Mouse (Mus musculus) CH12.LX (cell line): ENCODE measurements around the gene Wars. TPM values are rescaled to one million over a fixed set of nuclear protein-coding genes. Genes with fewer than 3 reads are reported as not detected.
A peak's percentile ranks its signal among the peaks of the same experiment; 100 is the strongest.

Source experiments
- DNase-seq: peaks from one replicate; pipeline ENCODE4 v3.0.0-alpha.2; 2013; ENCODE audit errors: extremely low read depth
- H3K27ac ChIP-seq: 2 replicates; pipeline ENCODE4 v1.5.1; 2012; ENCODE audit warnings: low read depth, mild to moderate bottlenecking, control low read depth, moderate library complexity; ENCODE audit not compliant: insufficient read depth
- H3K27me3 ChIP-seq: replicated peaks from 2 replicates; pipeline ENCODE3; 2012; ENCODE audit warnings: inconsistent platforms
- H3K36me3 ChIP-seq, 2 experiments: replicated peaks in 1 of 2; 2 replicates each; pipeline versions ENCODE3 to v1.6.1; 2012; ENCODE audit warnings: inconsistent platforms in 1 of 2, low read length in 1 of 2, mild to moderate bottlenecking in 1 of 2, mixed read lengths in 1 of 2, moderate library complexity in 1 of 2; ENCODE audit not compliant: control insufficient read depth in 1 of 2, insufficient read depth in 1 of 2
- H3K4me1 ChIP-seq, 2 experiments: 2 replicates each; pipeline ENCODE4 v1.6.1; 2012; ENCODE audit warnings: inconsistent platforms in 1 of 2, moderate library complexity in 1 of 2; ENCODE audit not compliant: insufficient read depth in 2 of 2, control insufficient read depth in 1 of 2
- H3K4me2 ChIP-seq: 2 replicates; pipeline ENCODE4 v1.6.1; 2012; ENCODE audit warnings: low read depth, mild to moderate bottlenecking, control low read depth; ENCODE audit not compliant: poor library complexity, insufficient read depth, severe bottlenecking
- H3K4me3 ChIP-seq, 3 experiments: fragments of 150-350 bp in 1 of 3; sonication (generic) in 1 of 3; replicated peaks in 1 of 3; 2 replicates each; pipeline versions ENCODE3 to v1.5.1; 2011 to 2012; ENCODE audit warnings: low read depth in 2 of 3, low read length in 2 of 3, mild to moderate bottlenecking in 2 of 3, moderate library complexity in 2 of 3, control low read depth in 1 of 3, improper control_type of control experiment in 1 of 3, inconsistent platforms in 1 of 3, mixed read lengths in 1 of 3; ENCODE audit not compliant: poor library complexity in 1 of 3
- H3K79me2 ChIP-seq: replicated peaks from 2 replicates; pipeline ENCODE4 v1.6.1; 2012; ENCODE audit warnings: mild to moderate bottlenecking, moderate library complexity; ENCODE audit not compliant: control insufficient read depth, poor library complexity, insufficient read depth, severe bottlenecking; ENCODE audit errors: extremely low read depth
- H3K9ac ChIP-seq: 2 replicates; pipeline ENCODE4 v1.6.1; 2012; ENCODE audit warnings: low read depth, mild to moderate bottlenecking, control low read depth, moderate library complexity; ENCODE audit not compliant: insufficient read depth
- H3K9me3 ChIP-seq: replicated peaks from 2 replicates; pipeline ENCODE3; 2012; ENCODE audit warnings: low read length, inconsistent platforms, mixed read lengths
- BHLHE40 ChIP-seq: IDR thresholded peaks from 2 replicates; pipeline ENCODE4 v1.6.1; 2011; ENCODE audit warnings: mild to moderate bottlenecking, low read depth, low read length, improper control_type of control experiment
- CHD1 ChIP-seq: IDR thresholded peaks from 2 replicates; pipeline ENCODE4 v1.6.1; 2012; ENCODE audit warnings: low read depth, low read length, improper control_type of control experiment, inconsistent platforms
- CHD2 ChIP-seq: IDR thresholded peaks from 2 replicates; pipeline ENCODE4 v1.6.1; 2011; ENCODE audit warnings: low read length, improper control_type of control experiment
- CTCF ChIP-seq, 2 experiments: IDR thresholded peaks in 1 of 2; conservative IDR thresholded peaks in 1 of 2; 2 replicates each; pipeline ENCODE4 v1.5.1; 2011 to 2012; ENCODE audit warnings: low read depth in 2 of 2, low read length in 2 of 2, improper control_type of control experiment in 1 of 2, inconsistent platforms in 1 of 2, mild to moderate bottlenecking in 1 of 2, moderate library complexity in 1 of 2
- E2F4 ChIP-seq: IDR thresholded peaks from 2 replicates; pipeline ENCODE4 v1.6.1; 2011; ENCODE audit warnings: low read depth, low read length, improper control_type of control experiment; ENCODE audit not compliant: insufficient replicate concordance
- ELF1 ChIP-seq: IDR thresholded peaks from 2 replicates; pipeline ENCODE4 v1.6.1; 2014; ENCODE audit warnings: low read depth, mild to moderate bottlenecking, inconsistent platforms, low read length, improper control_type of control experiment
- EP300 ChIP-seq: IDR thresholded peaks from 2 replicates; pipeline ENCODE4 v1.6.1; 2011; ENCODE audit warnings: low read length, improper control_type of control experiment
- ETS1 ChIP-seq: conservative IDR thresholded peaks from 2 replicates; pipeline ENCODE4 v1.6.1; 2012; ENCODE audit warnings: low read depth, mild to moderate bottlenecking, inconsistent platforms, low read length, improper control_type of control experiment, moderate library complexity
- GABPA ChIP-seq: IDR thresholded peaks from 2 replicates; pipeline ENCODE4 v1.6.1; 2012; ENCODE audit warnings: low read depth, low read length, improper control_type of control experiment, inconsistent platforms; ENCODE audit not compliant: insufficient replicate concordance
- HCFC1 ChIP-seq: IDR thresholded peaks from 2 replicates; pipeline ENCODE4 v1.6.1; 2012; ENCODE audit warnings: low read depth, mild to moderate bottlenecking, inconsistent platforms, low read length, improper control_type of control experiment
- IRF4 ChIP-seq: IDR thresholded peaks from 2 replicates; pipeline ENCODE4 v1.6.1; 2014; ENCODE audit warnings: low read depth, mild to moderate bottlenecking, inconsistent platforms, low read length, improper control_type of control experiment
- JUN ChIP-seq: IDR thresholded peaks from 2 replicates; pipeline ENCODE4 v1.6.1; 2011; ENCODE audit warnings: low read depth, mild to moderate bottlenecking, low read length, improper control_type of control experiment, moderate library complexity; ENCODE audit not compliant: insufficient read depth
- JUND ChIP-seq: conservative IDR thresholded peaks from 2 replicates; pipeline ENCODE4 v1.6.1; 2011; ENCODE audit warnings: low read depth, low read length, improper control_type of control experiment
- KAT2A ChIP-seq: IDR thresholded peaks from 2 replicates; pipeline ENCODE4 v1.6.1; 2012; ENCODE audit warnings: low read length, improper control_type of control experiment, inconsistent platforms; ENCODE audit not compliant: insufficient replicate concordance
- MAFK ChIP-seq: IDR thresholded peaks from 2 replicates; pipeline ENCODE4 v1.6.1; 2011; ENCODE audit warnings: low read length, improper control_type of control experiment; ENCODE audit not compliant: insufficient replicate concordance
- MAX ChIP-seq: IDR thresholded peaks from 2 replicates; pipeline ENCODE4 v1.6.1; 2011; ENCODE audit warnings: low read length, improper control_type of control experiment
- MAZ ChIP-seq: IDR thresholded peaks from 2 replicates; pipeline ENCODE4 v1.6.1; 2012; ENCODE audit warnings: low read depth, mild to moderate bottlenecking, inconsistent platforms, low read length, improper control_type of control experiment, moderate library complexity
- MEF2A ChIP-seq: IDR thresholded peaks from 2 replicates; pipeline ENCODE4 v1.6.1; 2014; ENCODE audit warnings: low read depth, mild to moderate bottlenecking, inconsistent platforms, low read length, improper control_type of control experiment, borderline replicate concordance
- MXI1 ChIP-seq: IDR thresholded peaks from 2 replicates; pipeline ENCODE4 v1.6.1; 2011; ENCODE audit warnings: mild to moderate bottlenecking, low read depth, low read length, improper control_type of control experiment
- MYC ChIP-seq: IDR thresholded peaks from 2 replicates; pipeline ENCODE4 v1.6.1; 2011; ENCODE audit warnings: low read depth, mild to moderate bottlenecking, improper control_type of control experiment, low read length
- NELFE ChIP-seq: IDR thresholded peaks from 2 replicates; pipeline ENCODE4 v1.6.1; 2011; ENCODE audit warnings: low read depth, low read length, improper control_type of control experiment
- NRF1 ChIP-seq: IDR thresholded peaks from 2 replicates; pipeline ENCODE4 v1.6.1; 2014; ENCODE audit warnings: low read depth, mild to moderate bottlenecking, inconsistent platforms, low read length, improper control_type of control experiment, moderate library complexity
- PAX5 ChIP-seq: IDR thresholded peaks from 2 replicates; pipeline ENCODE4 v1.6.1; 2012; ENCODE audit warnings: low read length, inconsistent platforms, mixed read lengths
- POLR2A ChIP-seq: IDR thresholded peaks from 2 replicates; pipeline ENCODE4 v1.6.1; 2011; ENCODE audit warnings: low read depth, mild to moderate bottlenecking, improper control_type of control experiment, low read length
- POLR2AphosphoS2 ChIP-seq: IDR thresholded peaks from 2 replicates; pipeline ENCODE4 v1.6.1; 2011; ENCODE audit warnings: low read depth, low read length, improper control_type of control experiment
- RAD21 ChIP-seq: IDR thresholded peaks from 2 replicates; pipeline ENCODE4 v1.6.1; 2011; ENCODE audit warnings: low read depth, mild to moderate bottlenecking, low read length, improper control_type of control experiment, moderate library complexity
- RCOR1 ChIP-seq: conservative IDR thresholded peaks from 2 replicates; pipeline ENCODE4 v1.6.1; 2012; ENCODE audit warnings: low read depth, mild to moderate bottlenecking, inconsistent platforms, low read length, improper control_type of control experiment
- SIN3A ChIP-seq: IDR thresholded peaks from 2 replicates; pipeline ENCODE4 v1.6.1; 2012; ENCODE audit warnings: low read length, improper control_type of control experiment, inconsistent platforms
- SMC3 ChIP-seq: IDR thresholded peaks from 2 replicates; pipeline ENCODE4 v1.6.1; 2011; ENCODE audit warnings: low read depth, low read length, improper control_type of control experiment
- TBP ChIP-seq: conservative IDR thresholded peaks from 2 replicates; pipeline ENCODE4 v1.6.1; 2011; ENCODE audit warnings: low read depth, low read length, improper control_type of control experiment
- TCF12 ChIP-seq: IDR thresholded peaks from 2 replicates; pipeline ENCODE4 v1.6.1; 2014; ENCODE audit warnings: low read depth, mild to moderate bottlenecking, inconsistent platforms, low read length, improper control_type of control experiment
- UBTF ChIP-seq: IDR thresholded peaks from 2 replicates; pipeline ENCODE4 v1.6.1; 2012; ENCODE audit warnings: low read depth, mild to moderate bottlenecking, inconsistent platforms, low read length, improper control_type of control experiment, moderate library complexity
- USF1 ChIP-seq: IDR thresholded peaks from 2 replicates; pipeline ENCODE4 v1.6.1; 2014; ENCODE audit warnings: low read depth, mild to moderate bottlenecking, inconsistent platforms, low read length, improper control_type of control experiment
- USF2 ChIP-seq: conservative IDR thresholded peaks from 2 replicates; pipeline ENCODE4 v1.6.1; 2011; ENCODE audit warnings: low read depth, low read length, improper control_type of control experiment
- ZC3H11A ChIP-seq: IDR thresholded peaks from 2 replicates; pipeline ENCODE4 v1.6.1; 2012; ENCODE audit warnings: low read depth, mild to moderate bottlenecking, inconsistent platforms, low read length, improper control_type of control experiment
- ZKSCAN1 ChIP-seq: IDR thresholded peaks from 2 replicates; pipeline ENCODE4 v1.6.1; 2012; ENCODE audit warnings: low read depth, inconsistent platforms, low read length, improper control_type of control experiment, borderline replicate concordance
- ZMIZ1 ChIP-seq: IDR thresholded peaks from 2 replicates; pipeline ENCODE4 v1.6.1; 2012; ENCODE audit warnings: low read depth, mild to moderate bottlenecking, inconsistent platforms, low read length, improper control_type of control experiment
- ZNF384 ChIP-seq: IDR thresholded peaks from 2 replicates; pipeline ENCODE4 v1.6.1; 2012; ENCODE audit warnings: low read depth, low read length, improper control_type of control experiment, inconsistent platforms
- dilution Hi-C: fragments of 300-500 bp; cut with MboI; formaldehyde crosslinking; loops from 2 replicates; pipeline ENCODE4 v1.14.3; 2020; ENCODE audit warnings: low sequenced_read_pairs; ENCODE audit not compliant: extremely low pct_unique_long_range_greater_than_20kb, extremely low pct_ligation_motif_present
- in situ Hi-C: fragments of 300-500 bp; cut with MboI; formaldehyde crosslinking; loops from 3 replicates; pipeline ENCODE4 v1.14.3; 2019; ENCODE audit warnings: low sequenced_read_pairs, low pct_ligation_motif_present, low pct_unique_long_range_greater_than_20kb, mixed read lengths
- polyA plus RNA-seq: library from polyadenylated mRNA; unstranded; fragments of >175 nt; gene quantifications from 2 replicates; pipeline ENCODE4 v1.2.1, GENCODE M21; 2012; ENCODE audit warnings: low read depth; ENCODE audit not compliant: insufficient read length
- total RNA-seq, 2 experiments: library from RNA; depleted of rRNA; stranded (reverse); fragments of 300-350 nt in 1 of 2; fragments of >200 nt in 1 of 2; gene quantifications; 2 replicates each; pipeline ENCODE4 v1.2.3; 2012 to 2014

Wars gene
- total RNA-seq (2012; rRNA removed) (73.5 and 76.9 TPM in 2 replicates), total RNA-seq (2014; rRNA removed) (83.0 and 88.0 TPM in 2 replicates), polyA plus RNA-seq (85.5 and 93.5 TPM in 2 replicates)

DNA sequence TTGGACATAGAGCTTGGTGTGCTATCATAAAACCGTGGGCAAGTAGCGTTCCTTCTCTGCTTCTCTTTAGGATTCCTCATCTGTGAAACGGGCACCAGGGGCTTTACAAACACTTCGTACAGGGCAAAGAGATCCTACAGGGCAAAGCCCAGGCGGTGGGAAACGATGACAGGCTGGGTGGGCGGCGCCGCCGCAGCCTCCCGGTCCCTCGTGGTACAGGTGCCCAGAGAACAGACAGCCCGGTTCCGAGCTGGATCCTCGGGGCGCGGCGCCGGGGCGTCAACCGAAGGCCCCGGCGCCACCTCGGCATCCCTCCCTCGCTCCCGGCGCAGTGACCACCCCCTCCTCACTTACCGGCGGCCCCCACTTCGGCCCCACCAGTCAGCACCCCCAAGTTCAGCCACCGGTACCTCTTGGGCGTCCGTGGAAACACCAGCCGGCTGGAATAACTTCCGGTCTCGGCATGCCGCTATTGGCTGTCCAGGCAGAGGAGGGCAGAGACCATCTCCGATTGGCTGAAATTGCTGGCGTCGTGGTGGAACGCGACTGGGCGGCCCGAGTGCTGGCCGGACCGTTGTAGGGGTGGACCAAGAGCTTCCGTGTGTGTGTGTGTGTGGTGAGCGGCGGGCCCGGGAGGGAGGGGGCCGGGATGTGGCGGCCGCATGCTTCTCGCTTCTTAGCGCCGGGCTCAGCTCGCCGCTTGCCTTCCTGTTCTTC lies at the start of gene Wars:
Gene Wars, minus strand, starts transcription at position 460 of the 717 bp plus-strand sequence.
- in situ Hi-C loops (loop anchor here (10.0 kb wide), 2 partner anchors 129 to 1481 kb away; no protein-coding TSS in a partner anchor), dilution Hi-C loops (no loop called here)
- peaks cover 3 to 26% of the 10 kb centered on the region in 2 experiments; a peak in 3 of 4 replicates for H3K4me1 ChIP-seq
- H3K79me2 ChIP-seq = peaks cover 33% of the 10 kb centered on the region
- H3K4me2 ChIP-seq = peak within 1 kb of the TSS; percentile 91
- H3K4me3 ChIP-seq = peak within 1 kb of the TSS; percentile 92 to 99 (median 93)
- peak within 1 kb of the TSS; percentile 86 for H3K9ac ChIP-seq
- TF ChIP-seq UBTF (no peak), MXI1 (peak; percentile 93), RAD21 (no peak), MYC (peak; percentile 80), GABPA (peak; percentile 35; the same call in 1 of the 2 replicates), HCFC1 (peak; percentile 94), EP300 (no peak), NRF1 (0 out of 2 replicates have a peak, but pooled peaks have one; percentile 33), CTCF (conservative IDR thresholded peaks at IDR 0.05 in 1 of 2, IDR thresholded peaks at IDR 0.05 in 1 of 2; ENCODE audit: low read depth in 2 of 2, low read length in 2 of 2) (no peak), CHD2 (peak; percentile 90), PAX5 (no peak), RCOR1 (no peak), ETS1 (0 out of 2 replicates have a peak, but pooled peaks have one; percentile 6), TBP (0 out of 2 replicates have a peak, but pooled peaks have one; percentile 11), POLR2AphosphoS2 (no peak), BHLHE40 (no peak), IRF4 (peak; percentile 75; the same call in 1 of the 2 replicates), POLR2A (peak; percentile 89), JUN (no peak), ZMIZ1 (no peak; the same call in 1 of the 2 replicates), ZNF384 (no peak), CHD1 (no peak), SIN3A (peak; percentile 92), USF2 (no peak), ZC3H11A (no peak), TCF12 (peak; percentile 90), MAFK (no peak), MAX (peak; percentile 72), NELFE (peak; percentile 84), KAT2A (peak; percentile 82; the same call in 1 of the 2 replicates), E2F4 (no peak), SMC3 (no peak), USF1 (no peak), ZKSCAN1 (no peak), JUND (no peak), MEF2A (peak; percentile 67; the same call in 1 of the 2 replicates), MAZ (peak; percentile 94), ELF1 (peak; percentile 89)
- H3K9me3 ChIP-seq = no peaks in the 10 kb centered on the region
- peak; percentile 96 for DNase-seq
- H3K36me3 ChIP-seq = peaks cover 27 to 53% of the 10 kb centered on the region in 2 experiments
- H3K27me3 ChIP-seq = no peaks in the 10 kb centered on the region
- peak within 1 kb of the TSS; percentile 80 for H3K27ac ChIP-seq
